ENCODE assay signal across 9 mouse cellular contexts in genomic region chr17:73572440-73572839, GRCm38 (mm10).
DNase-seq lines count a peak whose midpoint lies in the region; ATAC-seq and TF ChIP-seq lines count a peak whose summit lies in the region.
"Had no signal": no experiment of that assay in that cellular context is flagged by ENCODE, and none has a peak within 500 bp of the region (broad histone marks: within the 10 kb centered on the region; RNA-seq: fewer than 3 reads in every experiment).

No protein-coding gene starts in this region.

- no peak overlapping the region for H3K27ac ChIP-seq in hindbrain, postnatal 0 days
- no peak overlapping the region for H3K27ac ChIP-seq in hindbrain, embryonic 12.5 days
- H3K27ac ChIP-seq: limb, embryonic 13.5 days had no signal

- no peaks in the 10 kb centered on the region for H3K4me1 ChIP-seq in hindbrain, postnatal 0 days (ENCODE audit: insufficient read depth, low read length)
- peaks cover 4% of the 10 kb centered on the region; the same call in 1 of the 2 replicates for H3K4me1 ChIP-seq in hindbrain, embryonic 12.5 days

- 86% methylated on average over 5 of the region's 5 CpGs for WGBS in hindbrain, postnatal 0 days
- 77% methylated on average over 5 of the region's 5 CpGs for WGBS in hindbrain, embryonic 12.5 days

- H3K9me3 ChIP-seq in hindbrain, postnatal 0 days (ENCODE audit: low read length) = no peaks in the 10 kb centered on the region
- H3K9me3 ChIP-seq in hindbrain, embryonic 12.5 days (replicated peaks) = no peaks in the 10 kb centered on the region
- H3K9me3 ChIP-seq: limb, embryonic 13.5 days had no signal

- peak; percentile 33; the same call in 1 of the 2 replicates for TF ChIP-seq CTCF in hindbrain, postnatal 0 days (IDR thresholded peaks at IDR 0.05; ENCODE audit: low read depth)

- H3K4me2 ChIP-seq in hindbrain, postnatal 0 days (ENCODE audit: low read depth, low read length) = no peak overlapping the region
- H3K4me2 ChIP-seq in hindbrain, embryonic 12.5 days (replicated peaks) = no peak overlapping the region
- H3K4me2 ChIP-seq: limb, embryonic 13.5 days had no signal

- no peaks in the 10 kb centered on the region for H3K36me3 ChIP-seq in hindbrain, postnatal 0 days (ENCODE audit: insufficient read depth, low read length)
- no peaks in the 10 kb centered on the region for H3K36me3 ChIP-seq in hindbrain, embryonic 12.5 days
- H3K36me3 ChIP-seq: limb, embryonic 13.5 days had no signal

- no peaks in the 10 kb centered on the region for H3K27me3 ChIP-seq in hindbrain, postnatal 0 days (ENCODE audit: insufficient read depth, low read length)
- H3K27me3 ChIP-seq in hindbrain, embryonic 12.5 days = no peaks in the 10 kb centered on the region

- no peak for ATAC-seq in hindbrain, postnatal 0 days
- ATAC-seq in hindbrain, embryonic 12.5 days (ENCODE audit: low FRiP score) = no peak
- 0 out of 2 replicates have a peak, but pooled peaks have one; percentile 38 for ATAC-seq in cerebellum, adult (ENCODE audit: insufficient number of reproducible peaks, low FRiP score, low TSS enrichment)

- DNase-seq in hindbrain, postnatal 0 days (ENCODE audit: low spot score) = no peak
- peak; percentile 54 for DNase-seq in ES-CJ7 (ENCODE audit: low read depth, low spot score)
- DNase-seq in gastrocnemius, postnatal 4 days (ENCODE audit: low spot score in 2 of 2) = peak; percentile 27 to 34
- peak; percentile 25 to 33 for DNase-seq in layer of hippocampus, postnatal 36 days
- peak; percentile 32 to 58 for DNase-seq in natural killer cell, adult 2 months (ENCODE audit: low spot score in 2 of 2)
- peak; percentile 83 for DNase-seq in thymus, postnatal 4 days

- H3K4me3 ChIP-seq in hindbrain, postnatal 0 days (ENCODE audit: low read length) = no peak overlapping the region
- H3K4me3 ChIP-seq in hindbrain, embryonic 12.5 days = no peak overlapping the region
- H3K4me3 ChIP-seq: limb, embryonic 13.5 days had no signal

- no peak overlapping the region for H3K9ac ChIP-seq in hindbrain, postnatal 0 days (replicated peaks; ENCODE audit: low read length)
- no peak overlapping the region for H3K9ac ChIP-seq in hindbrain, embryonic 12.5 days
- H3K9ac ChIP-seq: limb, embryonic 13.5 days had no signal
